Mouse (Mus musculus): ENCODE measurements at regions not wholly inside any gene's neighbourhood (a gene's known extent, or its start where the extent isn't known, plus 50 kb on each side); places are given as distances from the start of the nearest gene placed in this dataset.

DNA sequence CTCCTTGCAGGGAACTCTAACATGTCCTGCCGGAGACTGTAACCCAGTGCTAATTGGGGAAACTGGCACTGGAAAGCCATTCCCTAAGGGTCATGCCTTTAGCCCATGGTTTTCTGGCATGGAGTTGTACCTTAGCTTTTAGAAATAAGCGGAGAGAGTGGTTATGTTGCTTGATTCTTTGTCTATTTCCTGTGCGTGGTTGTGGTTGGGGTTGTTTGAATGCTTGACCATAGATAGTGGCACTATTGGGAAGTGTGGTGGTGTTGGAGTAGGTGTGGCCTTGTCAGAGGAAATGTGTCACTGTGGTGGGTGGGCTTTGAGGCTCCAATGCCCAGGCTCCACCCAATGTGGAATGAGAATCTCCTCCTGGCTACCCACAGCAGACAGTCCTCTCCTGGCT, 289.2 kb upstream of the Chd6 start:
- ATAC-seq (ENCODE audit: low read depth) = no peak
- Histone ChIP-seq H3K9ac (no peak overlapping the region), H3K36me3 (no peaks in the 10 kb centered on the region), H3K27me3 (no peaks in the 10 kb centered on the region), H3K27ac (no peak overlapping the region), H3K4me1 (replicated peaks) (no peaks in the 10 kb centered on the region), H3K9me3 (replicated peaks) (no peaks in the 10 kb centered on the region), H3K4me2 (no peak overlapping the region), H3K4me3 (replicated peaks) (no peak overlapping the region)
- no peak for DNase-seq
- WGBS (ENCODE audit: insufficient replicate concordance) = 38% methylated on average over 3 of the region's 3 CpGs

DNA sequence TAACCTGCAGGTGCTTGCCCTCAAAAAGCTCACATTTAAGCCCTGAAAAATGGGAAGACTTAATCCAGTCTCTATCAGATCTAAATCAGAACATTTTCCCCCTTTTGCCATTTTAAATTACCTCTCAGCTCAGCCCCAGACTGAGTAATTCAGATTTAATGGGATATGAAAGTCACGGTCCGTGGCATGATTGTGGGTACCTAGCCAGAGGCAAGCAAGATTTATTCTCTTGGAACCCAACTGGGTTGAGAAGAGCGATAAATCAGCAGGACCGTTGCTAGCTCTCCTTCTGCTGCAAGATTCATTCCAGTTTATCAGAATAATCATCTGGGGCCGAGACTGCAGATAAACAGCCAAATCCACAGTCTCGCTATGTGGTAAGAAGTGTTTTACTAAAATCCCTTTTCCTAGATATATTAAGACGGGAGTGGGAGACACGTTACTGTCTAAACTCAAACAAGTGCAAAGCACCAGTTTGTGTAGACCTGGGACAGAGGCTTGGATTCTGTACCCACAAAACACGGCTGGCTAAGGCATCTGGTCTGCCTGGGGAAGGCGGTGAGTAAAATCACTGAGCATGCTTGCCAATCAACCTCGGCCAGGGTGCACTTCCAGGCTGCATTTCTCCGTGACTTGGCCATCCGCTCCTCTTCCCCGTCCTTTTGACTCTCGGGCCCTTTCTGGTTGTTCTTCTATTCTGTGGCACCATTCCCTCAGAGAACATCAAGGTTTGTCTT, 282.2 kb upstream of the Chd6 start:
- 70% methylated on average over 15 of the region's 15 CpGs for WGBS (ENCODE audit: insufficient replicate concordance)

DNA sequence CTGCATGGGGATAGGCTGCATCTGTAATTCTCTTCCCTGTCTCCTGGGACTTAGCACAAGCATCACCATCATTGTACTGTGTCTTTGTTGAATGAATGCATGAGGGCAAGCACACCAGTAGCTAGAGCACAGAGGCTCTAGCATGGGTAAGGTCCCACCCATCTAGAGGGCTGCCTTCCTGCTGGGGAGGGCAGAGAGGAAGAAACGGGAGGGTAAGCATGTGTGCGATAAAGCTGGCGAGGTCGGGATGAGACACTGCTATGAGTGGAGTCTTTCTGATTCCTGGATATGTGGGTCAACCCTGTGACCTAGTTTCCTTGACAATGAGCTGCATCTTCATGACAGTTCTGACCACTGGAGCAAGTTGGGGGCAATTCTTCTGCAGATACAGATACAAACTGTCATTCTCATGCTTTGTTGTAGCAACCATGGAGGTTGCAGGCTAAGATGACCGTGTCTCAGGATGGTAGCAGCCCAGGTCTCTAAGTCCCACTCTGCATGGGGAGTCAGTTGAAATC, 280.5 kb upstream of the Chd6 start:
- Histone ChIP-seq H3K4me2 (no peak overlapping the region), H3K9ac (no peak overlapping the region), H3K4me1 (replicated peaks) (no peaks in the 10 kb centered on the region), H3K27ac (no peak overlapping the region), H3K27me3 (no peaks in the 10 kb centered on the region), H3K36me3 (no peaks in the 10 kb centered on the region), H3K9me3 (replicated peaks) (no peaks in the 10 kb centered on the region), H3K4me3 (replicated peaks) (no peak overlapping the region)
- ATAC-seq (ENCODE audit: low read depth) (no peak), DNase-seq (no peak)
- 57% methylated on average over 5 of the region's 5 CpGs for WGBS (ENCODE audit: insufficient replicate concordance)

More for the DNA sequence above, 282.2 kb upstream of the Chd6 start:
- Histone ChIP-seq H3K36me3 (no peaks in the 10 kb centered on the region), H3K9ac (no peak overlapping the region), H3K4me2 (no peak overlapping the region), H3K9me3 (replicated peaks) (no peaks in the 10 kb centered on the region), H3K4me1 (replicated peaks) (no peaks in the 10 kb centered on the region), H3K27me3 (no peaks in the 10 kb centered on the region), H3K27ac (no peak overlapping the region), H3K4me3 (replicated peaks) (no peak overlapping the region)
- DNase-seq = no peak
- no peak for ATAC-seq (ENCODE audit: low read depth)

DNA sequence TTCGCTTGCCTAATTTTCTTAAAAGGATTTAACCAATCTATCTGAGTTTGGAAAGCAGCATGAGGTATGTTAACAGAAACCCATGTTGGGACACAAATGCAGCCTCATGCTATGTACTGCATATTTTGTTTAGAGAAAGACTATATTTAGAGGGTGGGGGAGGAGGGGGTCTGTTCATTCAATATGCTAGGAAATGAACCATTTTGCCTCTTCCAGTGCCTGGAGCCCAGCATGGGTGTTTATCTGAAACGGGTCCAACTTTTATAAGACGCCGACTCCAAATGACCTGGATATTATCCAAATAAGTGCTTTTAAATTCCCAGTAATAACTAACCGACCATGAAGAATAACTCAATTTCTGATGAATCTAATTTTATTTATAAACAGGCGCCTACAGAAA, 278.2 kb upstream of the Chd6 start:
- ATAC-seq (ENCODE audit: low read depth) = no peak

DNA sequence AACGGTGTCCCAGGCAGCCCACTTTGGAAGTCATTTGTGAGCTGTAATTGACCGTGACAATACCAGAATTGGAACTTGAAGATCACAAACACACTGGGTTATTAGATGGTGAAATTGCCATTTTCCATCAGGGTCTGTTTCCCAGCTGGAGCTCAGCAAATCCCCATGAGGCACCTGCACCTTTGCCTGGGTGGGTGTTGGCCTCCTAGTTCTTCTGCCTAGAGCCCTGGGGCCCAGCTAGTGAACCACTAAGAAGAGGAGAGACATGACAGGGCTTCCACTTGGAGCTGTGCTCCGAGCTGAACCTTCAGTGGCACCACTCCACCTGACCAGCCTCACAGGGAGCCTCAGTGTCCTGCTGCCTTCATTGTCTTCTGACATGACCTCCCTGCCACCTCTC, 273.5 kb upstream of the Chd6 start:
- no peaks in the 10 kb centered on the region for H3K9me3 ChIP-seq (replicated peaks)
- ATAC-seq (ENCODE audit: low read depth) = no peak
- no peaks in the 10 kb centered on the region for H3K36me3 ChIP-seq
- H3K9ac ChIP-seq = no peak overlapping the region
- H3K27me3 ChIP-seq = no peaks in the 10 kb centered on the region
- no peak overlapping the region for H3K27ac ChIP-seq
- H3K4me2 ChIP-seq = no peak overlapping the region
- DNase-seq = no peak
- WGBS (ENCODE audit: insufficient replicate concordance) = 60% methylated on average over 3 of the region's 3 CpGs
- H3K4me3 ChIP-seq (replicated peaks) = no peak overlapping the region
- peaks cover 3% of the 10 kb centered on the region; the same call in 1 of the 2 replicates for H3K4me1 ChIP-seq (replicated peaks)

More for the DNA sequence above, 278.2 kb upstream of the Chd6 start:
- H3K9me3 ChIP-seq (replicated peaks) = no peaks in the 10 kb centered on the region
- no peak overlapping the region for H3K27ac ChIP-seq
- DNase-seq = no peak
- no peaks in the 10 kb centered on the region for H3K27me3 ChIP-seq
- no peaks in the 10 kb centered on the region for H3K4me1 ChIP-seq (replicated peaks)
- no peak overlapping the region for H3K4me3 ChIP-seq (replicated peaks)
- WGBS (ENCODE audit: insufficient replicate concordance) = 64% methylated on average over 6 of the region's 6 CpGs
- no peak overlapping the region for H3K4me2 ChIP-seq
- H3K36me3 ChIP-seq = no peaks in the 10 kb centered on the region
- no peak overlapping the region for H3K9ac ChIP-seq

DNA sequence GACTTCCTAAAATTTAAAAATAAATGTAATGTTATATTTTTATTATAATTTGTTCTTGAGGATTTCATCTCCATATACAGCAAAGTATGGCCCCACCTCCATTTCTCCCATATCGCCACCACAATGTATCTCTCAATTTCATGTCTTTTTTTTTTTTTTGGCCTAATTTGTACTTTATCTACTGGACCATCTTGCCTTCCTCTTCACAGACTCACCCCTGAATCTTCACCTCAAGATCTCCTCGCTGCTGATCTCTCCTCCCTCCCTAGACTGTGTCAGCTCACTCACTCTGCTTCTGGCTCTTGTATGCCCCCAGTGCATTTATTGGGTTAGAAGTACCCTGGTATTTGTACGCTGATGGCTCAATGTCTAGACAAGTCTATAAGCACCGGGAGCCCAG, 269.4 kb upstream of the Chd6 start:
- no peaks in the 10 kb centered on the region for H3K27me3 ChIP-seq
- peaks cover 3% of the 10 kb centered on the region; the same call in 1 of the 2 replicates for H3K4me1 ChIP-seq (replicated peaks)
- DNase-seq (no peak), ATAC-seq (ENCODE audit: low read depth) (peak; percentile 81)
- no peaks in the 10 kb centered on the region for H3K36me3 ChIP-seq
- H3K4me2 ChIP-seq = no peak overlapping the region
- H3K4me3 ChIP-seq (replicated peaks) = no peak overlapping the region
- 66% methylated on average over 4 of the region's 4 CpGs for WGBS (ENCODE audit: insufficient replicate concordance)
- H3K27ac ChIP-seq = no peak overlapping the region
- H3K9me3 ChIP-seq (replicated peaks) = no peaks in the 10 kb centered on the region
- no peak overlapping the region for H3K9ac ChIP-seq

DNA sequence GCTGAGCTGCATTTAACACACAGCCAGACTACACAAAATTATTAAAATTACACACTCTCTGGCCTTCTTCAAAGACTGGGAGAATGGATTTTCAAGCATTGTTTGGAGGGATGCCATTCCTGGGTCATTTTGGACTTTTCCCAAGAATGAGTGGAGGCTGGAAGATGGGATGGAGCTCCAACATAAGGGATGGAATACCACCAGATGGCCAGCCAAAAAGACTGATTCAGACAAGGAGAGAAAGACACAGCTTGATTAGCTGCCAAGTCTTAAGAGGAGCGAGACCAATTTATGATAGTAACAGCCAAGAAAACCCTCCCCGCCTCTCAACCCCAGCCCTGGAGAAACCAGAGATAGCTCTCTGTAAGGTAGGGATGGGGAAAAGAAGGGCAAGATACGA, 253.4 kb upstream of the Chd6 start:
- 54% methylated on average over 3 of the region's 3 CpGs for WGBS (ENCODE audit: insufficient replicate concordance)
- no peaks in the 10 kb centered on the region for H3K9me3 ChIP-seq (replicated peaks)
- no peak overlapping the region for H3K27ac ChIP-seq
- H3K4me3 ChIP-seq (replicated peaks) = no peak overlapping the region
- H3K4me1 ChIP-seq (replicated peaks) = no peaks in the 10 kb centered on the region
- no peaks in the 10 kb centered on the region for H3K36me3 ChIP-seq
- H3K4me2 ChIP-seq = no peak overlapping the region
- ATAC-seq (ENCODE audit: low read depth) (no peak), DNase-seq (no peak)
- H3K9ac ChIP-seq = no peak overlapping the region
- no peaks in the 10 kb centered on the region for H3K27me3 ChIP-seq

DNA sequence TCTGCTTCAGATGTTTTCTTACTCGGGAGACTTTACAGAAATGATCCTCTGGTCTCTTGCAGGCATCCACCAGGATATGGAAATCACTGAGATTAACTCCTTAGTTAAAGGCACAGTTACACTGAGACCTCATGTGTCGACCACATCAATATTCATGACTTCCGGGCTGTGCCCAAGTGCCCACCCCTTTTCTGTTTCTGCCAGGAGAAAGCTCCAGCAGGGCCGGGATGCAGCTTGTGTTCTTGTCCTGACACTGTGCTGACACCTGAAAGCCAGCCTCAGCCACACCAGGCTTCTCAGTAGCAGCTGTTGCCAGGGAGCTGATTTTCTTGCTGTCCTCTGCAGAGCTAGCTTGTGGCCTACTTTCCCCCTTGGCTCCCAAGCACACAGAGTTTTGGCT, 240.2 kb upstream of the Chd6 start:
- Histone ChIP-seq H3K4me3 (replicated peaks) (no peak overlapping the region), H3K27ac (no peak overlapping the region), H3K27me3 (no peaks in the 10 kb centered on the region), H3K9ac (no peak overlapping the region), H3K4me2 (no peak overlapping the region), H3K9me3 (replicated peaks) (no peaks in the 10 kb centered on the region), H3K4me1 (replicated peaks) (no peaks in the 10 kb centered on the region), H3K36me3 (no peaks in the 10 kb centered on the region)
- DNase-seq (no peak), ATAC-seq (ENCODE audit: low read depth) (no peak)
- 41% methylated on average over 4 of the region's 4 CpGs for WGBS (ENCODE audit: insufficient replicate concordance)

DNA sequence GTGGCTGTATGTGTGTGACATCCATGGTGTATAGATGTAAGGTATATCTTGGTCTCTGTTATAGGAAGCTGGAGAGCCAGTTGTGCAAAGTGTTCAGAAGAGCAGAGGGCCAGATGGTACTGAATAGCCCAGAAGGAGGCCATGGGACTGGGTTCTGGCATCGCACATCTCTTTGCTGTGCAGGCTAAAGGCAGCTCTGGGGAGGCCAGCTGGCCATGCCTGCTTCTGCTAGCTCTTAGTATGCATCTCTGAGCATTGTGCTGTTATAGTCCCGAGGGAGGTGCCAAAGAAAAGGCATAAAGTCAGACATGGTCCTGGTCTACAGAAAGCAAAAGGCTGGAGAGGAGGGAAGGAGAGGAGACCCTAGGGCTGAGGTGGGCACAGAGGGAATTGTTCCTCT, 235.1 kb upstream of the Chd6 start:
- H3K4me3 ChIP-seq (replicated peaks) = no peak overlapping the region
- 0 out of 2 replicates have a peak, but pooled peaks cover 4% of the 10 kb centered on the region for H3K27me3 ChIP-seq
- 49% methylated on average over 2 of the region's 2 CpGs for WGBS (ENCODE audit: insufficient replicate concordance)

DNA sequence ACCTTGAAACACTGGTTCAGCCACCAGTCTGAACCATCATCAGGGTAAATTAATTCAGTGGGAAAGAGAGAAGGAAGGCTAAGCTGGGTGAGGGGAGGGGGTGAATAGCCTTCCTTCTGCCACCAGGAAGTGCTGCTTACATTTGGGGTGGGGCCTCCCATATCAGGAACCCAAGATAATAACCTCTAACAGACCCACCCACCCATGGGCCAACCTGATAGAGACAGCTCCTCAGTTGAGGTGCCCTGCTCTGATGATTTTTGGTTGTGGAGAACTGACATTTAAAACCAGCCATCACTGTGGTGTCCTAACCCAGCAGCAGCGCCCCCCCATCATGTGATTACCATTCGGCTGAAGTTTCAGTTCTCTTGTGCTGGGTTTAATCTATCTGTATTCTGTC, 233.8 kb upstream of the Chd6 start:
- peak; percentile 84 for ATAC-seq (ENCODE audit: low read depth)
- Histone ChIP-seq H3K36me3 (no peaks in the 10 kb centered on the region), H3K4me1 (replicated peaks) (peaks cover 22% of the 10 kb centered on the region), H3K4me2 (peak overlapping the region; percentile 57), H3K4me3 (replicated peaks) (no peak overlapping the region), H3K9me3 (replicated peaks) (no peaks in the 10 kb centered on the region), H3K9ac (peak overlapping the region; percentile 22; the same call in 1 of the 2 replicates), H3K27ac (peak overlapping the region; percentile 53), H3K27me3 (0 out of 2 replicates have a peak, but pooled peaks cover 5% of the 10 kb centered on the region)
- WGBS (ENCODE audit: insufficient replicate concordance) = 48% methylated on average over 2 of the region's 2 CpGs
- DNase-seq = peak; percentile 36

More for the DNA sequence above, 235.1 kb upstream of the Chd6 start:
- no peak overlapping the region for H3K9ac ChIP-seq
- no peak overlapping the region for H3K27ac ChIP-seq
- no peak for ATAC-seq (ENCODE audit: low read depth)
- no peaks in the 10 kb centered on the region for H3K36me3 ChIP-seq
- H3K9me3 ChIP-seq (replicated peaks) = no peaks in the 10 kb centered on the region
- H3K4me2 ChIP-seq = no peak overlapping the region
- DNase-seq = no peak
- H3K4me1 ChIP-seq (replicated peaks) = peaks cover 22% of the 10 kb centered on the region

DNA sequence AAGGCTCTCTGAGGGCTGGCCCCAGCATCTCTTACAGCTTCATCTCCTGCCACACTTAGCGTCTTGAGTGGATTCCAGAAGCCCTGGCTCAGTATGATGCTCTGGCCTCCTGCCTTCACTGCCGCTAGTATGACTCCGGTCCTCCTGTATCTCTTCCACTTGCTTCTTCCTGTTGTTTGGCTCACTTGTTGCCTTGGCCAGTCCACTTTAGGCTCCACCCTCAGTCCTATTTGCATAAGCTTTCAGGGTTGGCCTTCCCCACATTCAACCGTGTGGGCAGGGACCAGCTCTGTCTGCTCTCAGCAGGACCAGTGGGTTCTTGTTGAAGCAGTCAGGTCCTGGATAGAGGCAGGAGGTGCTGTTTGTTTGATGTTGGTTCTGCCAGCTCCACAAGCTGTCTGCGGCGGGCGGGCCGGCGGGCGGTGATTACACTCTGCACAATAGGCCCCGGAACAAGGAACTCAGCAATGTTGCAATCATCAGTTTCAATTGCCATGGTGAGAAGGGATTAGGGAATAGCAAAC, 232.6 kb upstream of the Chd6 start:
- peak; percentile 48 for DNase-seq
- H3K9ac ChIP-seq = peak overlapping the region; percentile 22
- peak overlapping the region; percentile 40 for H3K4me3 ChIP-seq (replicated peaks)
- H3K27ac ChIP-seq = peak overlapping the region; percentile 53
- peak; percentile 91 for ATAC-seq (ENCODE audit: low read depth)
- H3K4me2 ChIP-seq = peak overlapping the region; percentile 57
- WGBS (ENCODE audit: insufficient replicate concordance) = 7% methylated on average over 11 of the region's 11 CpGs
- H3K9me3 ChIP-seq (replicated peaks) = no peaks in the 10 kb centered on the region
- peaks cover 22% of the 10 kb centered on the region for H3K4me1 ChIP-seq (replicated peaks)
- H3K27me3 ChIP-seq = 0 out of 2 replicates have a peak, but pooled peaks cover 5% of the 10 kb centered on the region
- H3K36me3 ChIP-seq = no peaks in the 10 kb centered on the region

DNA sequence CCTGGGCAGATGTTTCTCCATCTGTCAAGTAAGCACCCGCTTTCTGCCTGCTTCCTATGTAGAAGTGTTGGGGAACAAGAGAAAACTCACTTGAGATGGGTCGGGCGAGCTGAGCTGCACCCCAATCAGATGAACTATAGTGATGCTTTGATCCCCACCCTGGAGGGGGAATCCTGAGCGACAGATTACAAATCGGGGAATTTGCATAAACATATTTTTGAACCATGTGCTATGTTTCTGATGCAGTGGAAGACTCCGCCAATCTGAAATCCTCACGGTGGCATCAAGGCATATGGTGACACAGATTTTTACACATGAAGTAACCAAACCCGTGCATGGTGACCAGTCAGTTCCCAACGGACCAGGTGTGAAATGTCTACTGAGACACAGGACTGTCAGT, 231.4 kb upstream of the Chd6 start:
- Histone ChIP-seq H3K4me2 (no peak overlapping the region), H3K9me3 (replicated peaks) (no peaks in the 10 kb centered on the region), H3K4me3 (replicated peaks) (no peak overlapping the region), H3K27ac (no peak overlapping the region), H3K36me3 (no peaks in the 10 kb centered on the region), H3K4me1 (replicated peaks) (peaks cover 22% of the 10 kb centered on the region), H3K9ac (no peak overlapping the region), H3K27me3 (0 out of 2 replicates have a peak, but pooled peaks cover 5% of the 10 kb centered on the region)
- WGBS (ENCODE audit: insufficient replicate concordance) = 73% methylated on average over 9 of the region's 9 CpGs
- no peak for ATAC-seq (ENCODE audit: low read depth)
- DNase-seq = no peak
